Mouse (Mus musculus): ENCODE measurements at regions not wholly inside any gene's neighbourhood (a gene's known extent, or its start where the extent isn't known, plus 50 kb on each side); places are given as distances from the start of the nearest gene placed in this dataset.
"Not testable (repeated sequence)": the region's sequence is repeated elsewhere in the genome, so short reads cannot be mapped to it uniquely, and the experiment has no call there.

DNA sequence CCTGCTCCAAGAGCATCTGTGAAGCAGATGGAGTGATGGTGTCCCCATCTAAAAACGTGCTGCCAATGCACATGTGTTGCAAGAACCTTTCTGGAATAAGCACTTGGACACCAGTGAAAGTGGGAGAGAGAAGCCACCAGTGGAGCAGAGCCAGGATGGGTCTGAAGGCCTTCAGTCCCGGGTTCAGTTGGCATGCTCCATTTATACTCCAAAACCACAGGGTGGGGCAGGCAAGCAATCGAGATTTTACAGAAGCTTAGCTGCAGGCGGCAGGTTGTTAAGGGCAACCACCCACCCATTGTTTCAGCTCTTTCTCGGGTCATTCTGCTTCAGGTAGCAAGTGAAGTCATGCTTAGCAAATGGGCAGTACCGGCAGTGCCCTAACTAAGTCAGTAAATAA, 51.8 kb upstream of the Sv2b start:
- no peak for DNase-seq

- DNase-seq = no peak
Measured at GRCm38 (mm10) chr7:75362541-75362940, 53.5 kb upstream of the Sv2b start.

DNA sequence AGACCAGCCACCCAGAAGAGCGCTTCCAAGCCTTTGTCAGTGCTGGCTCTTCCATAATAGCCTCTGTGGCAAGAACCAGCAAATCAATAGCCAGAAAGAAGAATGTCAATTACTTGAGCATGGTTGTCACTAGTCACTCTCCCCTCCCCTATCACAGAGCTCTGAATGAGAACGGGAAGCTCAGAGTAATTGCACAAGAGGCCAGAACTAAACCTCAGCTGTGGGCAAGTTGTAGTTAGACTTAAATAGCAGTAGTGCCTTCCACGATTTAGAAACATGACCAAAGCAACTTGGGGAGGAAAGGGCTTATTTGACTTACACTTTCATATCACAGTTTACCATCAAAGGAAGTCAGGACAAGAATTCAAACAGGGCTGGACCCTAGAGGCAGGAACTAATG, 56.4 kb upstream of the Sv2b start:
- DNase-seq = no peak

DNA sequence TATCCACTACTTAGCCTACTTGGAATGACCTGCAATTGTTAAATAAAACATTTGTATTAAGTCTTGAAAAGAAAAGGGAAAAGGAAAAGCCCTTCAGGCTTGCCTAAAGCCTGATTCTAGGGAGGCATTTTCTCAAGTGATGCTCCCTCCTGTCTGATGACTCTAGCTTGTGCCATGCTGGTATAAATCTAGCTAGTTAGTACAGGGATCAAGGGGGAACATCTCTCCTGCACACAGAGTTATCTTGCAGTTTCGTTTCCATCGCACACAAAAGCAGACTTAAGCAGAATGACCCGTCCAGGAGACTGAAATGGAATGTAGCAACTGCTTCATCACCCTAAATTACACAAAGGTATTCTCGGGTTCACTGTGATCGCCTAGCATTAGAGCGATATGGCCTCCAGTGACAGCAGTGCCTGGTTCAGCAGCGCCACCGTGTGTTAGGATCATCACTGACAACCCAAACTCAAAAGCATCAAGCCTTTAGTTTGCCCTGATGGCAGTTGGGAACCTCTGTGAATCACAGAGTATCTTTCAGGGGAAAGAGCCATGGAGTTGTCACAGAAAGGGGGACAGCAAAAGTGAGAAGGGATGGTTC, 57.3 kb upstream of the Sv2b start:
- DNase-seq = peak; percentile 88

- DNase-seq = no peak
Measured at GRCm38 (mm10) chr7:75368315-75368714, 59.3 kb upstream of the Sv2b start.

- DNase-seq = no peak
Measured at GRCm38 (mm10) chr7:75369366-75369765, 60.3 kb upstream of the Sv2b start.

DNA sequence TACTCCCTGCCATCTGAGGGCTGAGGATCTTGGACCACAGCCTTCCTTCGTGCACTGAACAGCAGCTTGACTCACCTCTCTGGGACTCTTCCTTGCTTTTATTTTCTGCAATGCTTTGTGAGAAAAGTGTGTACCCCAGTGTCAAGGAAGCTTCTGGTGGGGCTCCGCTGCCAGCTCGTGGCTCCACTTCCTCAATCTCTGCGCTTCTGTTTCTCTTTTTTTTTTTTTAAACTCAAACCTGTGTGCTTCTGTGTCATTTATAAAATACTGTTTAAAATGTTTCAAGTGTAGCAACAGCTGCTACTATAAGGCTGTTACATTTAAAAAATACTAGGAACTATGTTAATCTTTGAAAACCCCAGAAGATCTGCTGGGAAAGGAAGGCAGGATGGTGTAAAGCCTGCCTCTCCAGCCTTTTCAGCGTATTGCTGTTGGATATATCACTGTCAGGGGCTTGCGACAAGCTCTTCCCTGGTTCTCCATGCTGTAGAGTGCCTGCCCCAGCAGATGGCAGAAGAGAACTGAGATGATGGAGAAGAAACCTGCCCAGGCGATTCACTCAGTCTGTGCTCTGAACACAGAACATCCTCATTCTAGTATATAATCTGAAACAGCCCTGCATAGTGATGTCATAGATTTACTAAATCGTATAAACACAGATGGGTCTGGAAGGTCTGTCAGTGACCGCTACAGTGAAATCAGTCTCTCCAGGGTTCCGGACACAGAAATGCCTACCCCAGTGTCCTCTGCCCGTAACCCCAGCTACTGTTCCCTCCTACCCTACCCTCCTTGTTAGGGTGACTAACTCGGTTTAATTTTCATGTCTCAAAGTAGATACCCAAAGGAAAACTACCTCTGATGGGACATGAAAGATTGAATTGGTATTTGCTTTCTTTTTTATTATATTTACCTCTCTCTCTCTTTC, 61.8 kb upstream of the Sv2b start:
- peak; percentile 90 for DNase-seq

DNA sequence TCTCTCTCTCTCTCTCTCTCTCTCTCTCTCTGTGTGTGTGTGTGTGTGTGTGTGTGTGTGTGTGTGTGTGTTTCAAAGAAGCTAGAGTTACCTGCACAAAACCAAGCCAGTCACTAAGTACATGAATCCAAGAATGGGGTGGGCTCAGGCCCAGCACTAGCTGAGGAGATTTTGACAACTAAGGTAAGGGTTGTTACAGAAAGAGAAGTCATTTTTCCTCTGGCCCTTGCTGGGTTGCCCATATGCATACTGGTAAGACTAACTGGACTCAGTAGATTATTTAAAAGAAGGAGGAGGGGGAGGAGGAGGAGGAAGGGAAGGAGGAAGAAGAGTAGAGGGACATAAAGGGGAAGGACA, 62.4 kb upstream of the Sv2b start:
- no peak for DNase-seq

DNA sequence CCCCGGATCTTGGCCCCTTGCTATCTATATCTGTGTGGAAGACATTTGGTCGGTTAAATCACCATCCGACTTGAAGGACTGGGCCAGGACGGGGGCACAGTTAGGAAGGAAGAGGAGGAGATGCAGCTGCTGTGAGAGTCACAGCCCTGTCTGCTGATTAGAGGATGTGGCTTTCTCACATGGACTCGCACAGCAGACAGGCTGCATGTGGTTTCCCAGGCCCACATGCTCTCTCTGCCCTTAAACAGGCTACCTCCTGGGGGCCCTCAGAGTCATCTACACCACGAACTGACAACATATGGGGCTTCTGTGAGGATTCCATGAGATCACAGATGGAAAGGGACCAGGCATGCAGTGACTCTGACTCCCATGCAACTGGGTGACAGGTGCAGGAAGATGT, 62.9 kb upstream of the Sv2b start:
- DNase-seq = peak; percentile 43

GRCm38 (mm10) chr7:75372892-75373444, 63.9 kb upstream of the Sv2b start:
- no peak for DNase-seq

- no peak for DNase-seq
Measured at GRCm38 (mm10) chr7:75374506-75374905, 65.4 kb upstream of the Sv2b start.

GRCm38 (mm10) chr7:75379595-75379994, 70.5 kb upstream of the Sv2b start:
- no peak for DNase-seq

DNA sequence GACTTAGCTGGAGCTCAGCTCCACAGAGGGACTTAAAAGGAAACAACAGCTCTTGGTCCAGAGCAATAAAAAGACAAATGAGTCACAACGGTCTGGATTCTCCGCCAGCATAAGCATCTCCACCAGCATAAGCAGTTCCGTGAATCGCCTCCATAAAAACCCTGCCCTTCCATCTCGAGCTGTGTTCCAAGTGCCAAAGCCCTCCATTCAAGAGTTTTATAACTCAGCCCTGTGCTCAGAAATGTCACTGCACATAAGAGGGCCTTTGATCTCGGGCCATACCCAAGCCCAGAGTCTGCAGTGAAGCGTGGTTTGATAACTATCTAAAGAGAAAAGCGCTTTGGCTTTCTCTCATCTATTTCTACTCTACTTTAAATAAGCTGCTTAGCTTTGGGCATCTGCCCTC, 70.8 kb upstream of the Akap13 start:
- DNase-seq = no peak

- DNase-seq = no peak
Measured at GRCm38 (mm10) chr7:75387033-75387432, 68.3 kb upstream of the Akap13 start.

DNA sequence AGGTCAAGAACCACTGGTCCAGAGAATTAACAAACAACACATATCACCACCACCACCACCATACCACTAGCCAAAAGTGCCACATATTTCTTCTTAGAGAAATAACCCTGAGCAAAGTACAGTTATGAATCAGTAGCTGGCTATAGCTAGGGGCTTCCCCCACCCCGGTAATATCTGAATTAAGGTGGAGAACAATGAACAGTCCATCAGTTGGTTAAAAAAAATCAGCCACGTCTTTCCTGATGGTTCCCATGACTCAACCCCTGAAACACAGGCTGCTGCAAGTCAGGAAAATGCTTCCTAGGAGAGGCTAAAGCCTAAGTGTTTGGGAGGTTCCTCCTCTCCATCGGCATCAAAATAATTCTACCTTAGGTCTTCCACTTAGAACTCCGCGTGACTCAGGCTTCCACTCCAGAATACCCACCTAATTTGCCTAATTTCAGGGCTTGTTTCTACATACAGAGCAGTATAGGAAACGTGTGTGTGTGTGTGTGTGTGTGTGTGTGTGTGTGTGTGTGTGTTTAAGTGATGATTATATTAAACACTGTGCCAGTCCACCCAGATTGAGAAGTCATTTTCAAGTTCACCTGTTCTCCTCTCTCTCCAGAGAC, 67.4 kb upstream of the Akap13 start:
- no peak for DNase-seq

DNA sequence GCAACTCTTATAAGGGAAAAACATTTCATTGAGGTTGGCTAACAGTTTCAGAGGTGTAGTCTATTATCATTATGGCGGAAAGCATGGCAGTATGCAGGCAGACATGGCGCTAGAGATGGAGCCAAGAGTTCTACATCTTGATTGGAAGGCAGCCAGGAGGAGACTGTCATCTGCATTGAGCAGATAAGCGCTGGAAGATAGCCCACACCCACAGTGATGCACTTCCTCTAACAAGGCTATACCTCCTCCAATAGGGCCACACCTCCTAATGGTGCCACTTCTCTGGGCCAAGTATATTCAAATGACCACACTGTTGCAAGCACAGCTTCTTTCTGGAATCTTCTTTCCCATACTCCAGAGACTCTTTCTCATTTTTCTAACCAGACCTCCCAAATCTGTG, 65.2 kb upstream of the Akap13 start:
- no peak for DNase-seq

- no peak for DNase-seq
Measured at GRCm38 (mm10) chr7:75392783-75393182, 62.6 kb upstream of the Akap13 start.

- DNase-seq = no peak
Measured at GRCm38 (mm10) chr7:75393466-75393865, 61.9 kb upstream of the Akap13 start.

GRCm38 (mm10) chr7:75394866-75395580, 60.3 kb upstream of the Akap13 start:
- DNase-seq = no peak

GRCm38 (mm10) chr7:75397559-75397958, 57.8 kb upstream of the Akap13 start:
- peak; percentile 39 for DNase-seq

GRCm38 (mm10) chr7:75398480-75398879, 56.9 kb upstream of the Akap13 start:
- not testable (repeated sequence) for DNase-seq

DNA sequence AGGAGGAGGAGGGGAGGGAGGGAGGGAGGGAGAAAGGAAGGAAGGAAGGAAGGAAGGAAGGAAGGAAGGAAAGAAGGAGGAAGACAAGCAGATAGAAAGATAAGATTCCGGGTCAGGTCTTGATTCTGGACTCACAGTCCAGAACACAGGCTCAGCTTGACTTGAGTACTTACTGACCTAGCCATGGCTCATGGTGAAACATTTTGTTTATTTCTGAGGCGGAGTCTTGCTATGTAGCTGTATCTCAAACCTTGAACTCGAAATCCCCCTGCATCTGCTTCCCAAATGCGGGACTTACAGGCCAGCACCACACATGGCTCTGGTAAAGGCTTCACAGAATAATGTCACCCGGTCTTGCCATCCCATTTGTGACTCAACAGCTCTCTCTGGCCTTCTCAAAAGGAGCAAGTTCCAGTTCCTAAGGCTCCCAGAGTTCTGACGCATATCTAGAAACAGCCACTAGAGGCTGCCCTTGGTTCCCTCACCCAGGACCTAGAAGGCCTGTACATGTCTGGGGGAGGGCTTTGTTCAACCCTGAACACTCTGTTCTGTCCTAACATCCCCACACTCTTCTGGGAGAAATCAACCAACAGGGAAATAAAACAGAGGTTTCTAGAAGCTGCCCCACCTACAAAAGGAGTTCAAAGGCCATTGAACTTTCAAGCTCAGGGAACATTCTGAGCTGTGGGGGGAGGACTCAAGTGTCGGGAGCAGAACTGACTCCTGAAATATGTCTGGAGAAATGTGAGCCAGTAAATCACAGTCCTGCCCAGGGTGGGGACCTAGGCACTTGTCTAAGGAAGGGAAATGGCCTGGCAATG, 56.2 kb upstream of the Akap13 start:
- peak; percentile 72 for DNase-seq
